Mouse (Mus musculus) naive thymus-derived CD4-positive, alpha-beta T cell, adult 2 months (primary cell): Measurements from ENCODE around the gene Mxd4.

Source experiments
- DNase-seq: peaks from one replicate; pipeline ENCODE4 v3.0.0-alpha.2; 2011; ENCODE audit warnings: low read depth

Gene Mxd4

DNA sequence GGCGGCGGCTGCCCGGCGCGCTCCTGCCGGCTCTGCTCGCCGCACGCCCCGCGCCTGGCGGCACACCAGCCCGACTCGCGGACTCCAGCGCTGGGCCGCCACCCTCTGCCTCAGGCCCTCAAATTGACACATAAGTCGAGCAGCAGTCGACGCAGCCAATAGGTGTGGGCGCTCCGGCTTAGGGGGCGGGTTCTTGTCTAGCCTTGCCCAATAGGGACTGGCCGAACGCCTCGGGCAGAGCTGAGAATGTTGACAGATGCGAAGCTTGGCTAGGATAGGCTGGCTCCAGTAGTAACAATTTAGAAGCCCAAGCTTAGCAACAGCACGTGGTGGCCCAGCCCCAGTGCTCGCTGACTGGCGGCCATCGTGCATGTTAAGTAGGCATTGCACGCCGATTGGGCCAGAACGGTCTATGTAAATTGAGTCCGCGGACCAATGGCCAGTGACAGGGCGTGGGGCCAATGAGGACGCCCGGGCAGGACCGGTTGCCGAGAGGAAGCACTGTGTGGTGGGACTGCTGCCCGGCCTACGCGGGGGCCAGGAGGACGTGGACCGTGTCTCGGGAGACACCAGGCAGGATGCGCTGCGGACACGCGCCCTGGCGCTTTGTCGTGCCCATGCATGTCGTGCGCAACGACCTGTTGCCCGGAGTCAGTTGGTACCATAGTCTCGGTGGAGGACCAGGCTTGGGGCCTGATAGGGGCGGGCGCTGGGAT is at the start of gene Mxd4:
Gene Mxd4, minus strand, starts transcription at position 120 of the 716 bp plus-strand sequence.
- DNase-seq, result peak; percentile 99

DNA sequence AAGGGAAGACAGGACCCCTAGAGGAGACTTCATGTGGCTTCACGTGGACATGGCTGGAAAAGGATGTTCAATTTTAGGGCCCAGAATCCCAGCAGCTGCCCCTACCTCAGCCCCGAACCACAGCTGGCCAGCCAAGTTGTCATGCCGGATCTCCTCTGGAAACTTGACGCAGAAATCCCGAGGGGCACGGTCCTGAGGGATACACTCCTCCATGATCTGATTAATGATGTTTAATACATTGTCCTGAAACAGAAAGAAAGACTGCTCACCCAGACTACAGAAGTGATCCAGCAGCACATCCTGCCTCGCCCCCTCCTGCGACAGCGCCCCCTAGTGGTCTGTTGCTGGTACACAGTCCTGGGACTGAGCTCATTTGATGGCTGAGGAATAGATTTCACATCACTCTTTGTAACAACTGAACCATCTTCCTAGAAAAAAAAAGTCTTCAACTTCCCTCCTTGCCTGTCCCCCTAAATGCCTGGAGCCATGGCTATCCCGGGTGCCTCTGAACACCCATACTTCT is 48.4 kb upstream of the Mxd4 start:
- peak; percentile 87 for DNase-seq

DNA sequence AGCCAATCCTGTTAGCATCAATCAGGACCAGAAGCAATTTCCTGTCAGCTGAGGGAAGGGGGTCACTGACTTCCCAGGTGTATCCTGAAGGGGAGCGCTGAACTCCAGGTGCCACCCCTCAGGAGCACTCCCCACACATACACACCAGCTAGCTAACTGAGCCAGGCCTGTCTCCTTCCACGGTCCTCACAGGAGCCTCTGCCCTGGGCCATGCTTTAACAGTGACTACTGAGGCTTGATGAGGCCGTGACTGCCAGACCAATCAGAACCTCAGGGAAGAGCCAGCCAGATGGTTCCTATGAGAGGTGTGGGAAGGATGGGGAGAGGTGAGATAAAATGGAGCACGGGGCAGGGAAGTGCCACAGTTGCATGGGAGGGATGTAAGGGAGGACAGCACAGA is 47.5 kb upstream of the Mxd4 start:
- no peak for DNase-seq

DNA sequence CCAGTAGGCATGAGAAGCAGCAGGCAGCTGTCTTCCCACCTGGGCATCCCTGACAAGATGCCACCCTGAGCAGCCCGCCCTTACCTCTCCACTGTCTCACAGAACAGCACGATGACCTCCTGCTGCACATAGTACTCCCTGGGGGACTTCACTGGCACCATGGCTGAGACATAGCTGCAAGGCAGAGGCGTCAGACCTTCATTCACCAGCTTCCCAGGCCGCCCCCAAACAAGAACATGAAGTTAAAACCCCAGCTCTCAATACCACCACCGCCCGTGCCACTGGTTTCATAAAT is 45.6 kb upstream of the Mxd4 start:
- DNase-seq, result no peak

DNA sequence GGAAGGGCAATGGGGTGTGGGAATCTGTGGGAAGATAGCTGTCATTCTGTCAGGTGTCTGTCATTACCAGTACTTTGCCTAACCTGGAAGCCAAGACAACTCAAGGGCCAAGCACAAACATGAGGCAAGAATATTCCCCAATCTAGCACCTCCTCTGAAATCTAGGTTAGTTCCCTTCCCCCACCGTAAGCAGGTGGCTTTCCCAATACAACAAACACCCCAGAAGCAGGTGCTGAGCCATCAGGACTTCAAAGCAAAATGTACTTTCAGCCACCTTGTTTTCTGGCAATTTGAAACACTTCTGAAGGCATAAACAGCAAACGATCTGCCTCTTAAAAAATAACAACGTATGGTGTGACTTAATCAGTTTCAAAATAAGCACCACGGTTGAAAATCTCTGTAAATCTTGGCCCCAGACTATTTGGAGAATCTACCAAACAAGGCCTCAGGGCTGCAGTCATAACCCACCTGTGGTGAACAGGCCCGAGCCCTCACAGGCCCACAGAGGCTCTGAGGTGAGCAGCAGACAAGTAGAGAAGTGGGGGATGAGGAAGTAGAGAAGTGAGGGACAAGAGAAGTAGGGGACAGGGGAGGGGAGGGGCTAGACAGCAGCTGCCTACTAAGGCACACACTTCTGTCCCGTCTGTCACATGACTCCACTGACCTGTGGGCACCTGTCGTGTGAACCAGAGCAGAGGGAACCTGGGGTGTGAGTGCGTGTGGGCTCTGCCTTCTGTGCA is 45.1 kb upstream of the Mxd4 start:
- peak; percentile 40 for DNase-seq

DNA sequence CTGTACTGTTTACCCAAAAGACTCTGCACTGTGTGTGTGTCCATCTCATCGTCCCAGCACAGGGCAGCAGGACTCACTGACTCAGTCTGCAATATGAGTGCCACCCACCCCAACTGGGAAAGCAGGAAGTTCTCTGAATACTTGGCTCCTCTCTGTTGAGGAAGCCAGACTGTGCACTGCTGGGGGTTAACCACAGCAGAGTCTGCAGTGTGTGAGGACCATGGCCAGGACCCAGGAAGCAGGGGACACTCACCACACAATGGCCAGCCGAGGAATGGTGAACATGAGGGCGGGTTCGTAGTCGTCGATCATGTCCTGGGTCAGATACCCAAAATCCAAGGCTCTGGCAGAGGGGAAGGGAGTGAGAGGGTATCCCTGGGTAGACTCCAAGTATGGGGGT is 44.4 kb upstream of the Mxd4 start:
- DNase-seq, result peak; percentile 35

DNA sequence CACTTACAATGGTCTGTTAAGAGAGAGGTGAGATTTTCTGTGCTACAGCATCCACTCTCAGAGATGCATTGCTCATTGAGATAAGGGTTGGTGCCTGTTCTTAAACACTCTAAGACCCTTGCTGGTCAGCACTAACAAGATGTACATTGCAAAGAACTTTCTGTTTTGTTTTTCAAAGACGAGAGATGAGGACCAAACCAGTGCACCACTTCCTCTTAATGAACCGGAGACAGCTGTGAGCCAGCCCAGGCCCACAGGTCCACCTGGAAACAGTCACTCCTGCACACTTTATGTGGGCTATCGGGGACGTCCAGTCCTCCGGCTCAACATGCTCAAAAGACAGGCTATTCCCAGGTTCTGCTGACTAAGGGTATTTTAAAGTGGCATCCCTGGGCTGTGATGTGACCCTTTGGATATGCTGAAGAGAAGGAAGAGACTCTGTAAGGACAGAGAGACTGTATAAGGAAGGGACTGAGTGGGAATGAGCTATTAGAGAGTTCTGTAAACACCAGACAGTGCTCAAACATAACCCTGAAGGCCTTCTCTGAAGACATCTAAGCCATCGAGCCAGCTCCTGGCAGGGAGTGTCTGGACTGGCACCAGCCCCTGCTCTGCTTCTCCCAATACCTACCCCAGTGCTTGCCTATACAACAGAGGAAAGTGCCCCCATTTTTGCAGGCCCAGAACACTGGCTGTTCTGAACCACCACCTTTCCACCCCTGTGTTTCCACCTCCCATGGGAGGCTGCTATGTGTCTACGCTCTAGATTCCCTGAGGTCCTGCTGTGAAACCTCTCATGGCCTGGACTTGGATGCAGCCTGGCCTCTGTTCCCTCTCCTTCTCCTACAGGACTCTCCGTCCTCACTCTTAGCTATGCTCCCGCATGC is 43.3 kb upstream of the Mxd4 start:
- peak; percentile 35 for DNase-seq

DNA sequence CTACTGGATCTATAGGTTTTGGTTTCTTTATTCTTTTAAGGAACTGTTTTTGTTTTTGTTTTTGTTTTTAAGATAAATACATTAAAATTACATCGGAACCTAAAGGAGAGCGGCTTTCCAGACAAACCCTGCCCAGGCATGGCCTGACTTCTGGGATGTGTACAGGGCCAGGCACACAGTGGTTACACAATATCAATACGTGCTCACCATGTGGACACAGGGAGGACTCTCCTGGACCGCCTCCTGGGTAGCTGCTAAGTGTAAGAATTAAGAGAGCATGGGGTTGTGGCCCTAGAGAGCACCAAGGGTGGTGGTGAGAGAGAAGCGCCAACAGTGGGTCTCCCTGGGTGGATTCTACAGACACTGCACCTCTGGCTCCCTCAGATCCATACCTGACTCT is 42.0 kb upstream of the Mxd4 start:
- no peak for DNase-seq

DNA sequence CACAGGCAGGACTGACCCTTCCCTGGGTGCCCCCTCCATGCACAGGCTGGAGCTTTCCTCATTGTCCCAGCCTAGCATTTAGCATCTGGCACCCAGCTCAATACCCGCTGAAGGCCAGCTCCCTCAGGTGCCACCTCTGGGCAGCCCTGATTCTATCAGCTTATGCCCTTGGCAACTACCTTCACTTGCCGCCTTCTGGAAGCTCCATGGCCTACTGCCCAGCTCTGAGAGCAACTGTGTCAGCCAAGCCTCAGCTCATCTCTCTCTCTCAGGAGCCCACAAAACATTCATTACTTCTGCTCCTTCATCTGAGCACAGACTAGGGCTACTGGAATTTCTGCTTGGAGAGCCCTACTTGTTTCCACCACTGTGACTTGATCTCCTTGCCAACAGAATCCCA is 38.0 kb upstream of the Mxd4 start:
- no peak for DNase-seq

DNA sequence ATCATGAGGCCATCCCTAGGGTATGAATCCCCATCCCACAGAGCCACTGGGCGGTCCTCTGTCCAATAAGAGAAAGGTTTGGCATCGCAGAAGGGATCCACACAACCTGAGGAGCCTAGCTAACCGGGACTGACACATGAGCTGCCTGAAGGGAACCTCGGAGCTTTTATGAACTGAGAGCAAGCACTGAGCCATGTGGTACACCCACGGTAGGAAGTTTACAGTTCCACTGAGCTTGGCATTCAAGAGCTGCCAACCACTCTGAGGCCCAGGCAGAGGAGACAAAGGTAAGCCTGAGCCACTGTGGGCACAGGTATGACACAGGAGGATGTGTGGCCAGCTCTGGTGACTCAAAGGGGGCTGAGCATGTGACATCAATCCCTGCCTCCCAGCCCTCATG is 37.0 kb upstream of the Mxd4 start:
- no peak for DNase-seq

DNA sequence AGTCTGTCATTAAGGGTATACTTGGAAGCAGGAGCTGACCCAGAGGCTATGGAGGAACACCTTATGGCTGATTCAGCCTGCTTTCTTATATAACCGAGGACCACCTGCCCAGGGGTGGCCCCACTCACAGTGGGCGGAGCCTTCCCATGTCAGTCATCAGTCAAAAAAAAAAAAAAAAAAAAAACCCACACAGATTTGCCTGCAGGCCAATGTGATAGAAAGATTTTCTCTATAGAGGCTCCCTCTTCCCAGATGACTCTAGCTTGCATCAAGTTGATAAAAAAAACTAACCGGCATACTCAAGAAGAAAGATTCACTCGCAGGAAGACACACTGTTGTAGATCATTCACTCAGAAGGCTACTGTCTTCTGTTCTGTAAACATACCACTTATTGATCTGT is 32.5 kb upstream of the Mxd4 start:
- DNase-seq, result no peak

DNA sequence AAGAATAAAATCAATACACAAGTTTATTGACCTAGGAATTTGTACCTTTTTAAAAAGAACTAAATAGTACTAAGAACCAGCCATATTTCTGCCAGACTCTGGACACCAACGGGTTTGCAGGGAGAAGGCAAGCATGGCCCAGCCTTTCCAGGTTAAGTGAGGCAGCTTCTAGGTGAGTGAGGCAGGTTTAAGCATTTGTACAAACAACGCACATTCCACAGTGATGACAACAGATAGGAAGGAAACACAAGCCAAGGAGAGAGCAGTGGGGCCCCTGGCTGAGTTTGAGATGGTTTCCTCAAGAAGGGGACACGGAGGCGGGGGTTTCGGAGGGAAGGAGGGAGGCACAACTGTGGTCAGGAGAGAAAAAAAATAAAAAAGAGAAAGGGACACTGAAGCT is 31.2 kb upstream of the Mxd4 start:
- DNase-seq, result no peak

DNA sequence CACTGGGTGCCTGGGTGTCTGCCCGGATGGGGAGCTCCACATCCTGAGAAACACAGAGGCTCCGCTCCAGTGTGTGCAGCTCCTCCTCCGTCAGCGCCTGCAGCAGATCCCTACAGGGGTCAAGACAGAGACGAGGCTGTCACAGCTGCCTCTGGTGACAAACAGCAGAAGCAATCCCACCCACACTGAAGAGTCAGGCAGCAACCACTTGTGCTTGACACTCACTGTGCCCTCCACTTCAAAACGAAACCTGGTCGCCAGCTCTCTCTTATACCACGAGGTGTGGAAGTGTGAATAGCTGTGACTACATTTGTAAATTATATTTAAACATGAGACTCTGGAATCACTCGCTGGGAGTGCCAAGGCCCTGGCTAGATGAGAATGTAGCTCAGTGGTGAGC is 30.2 kb upstream of the Mxd4 start:
- no peak for DNase-seq

DNA sequence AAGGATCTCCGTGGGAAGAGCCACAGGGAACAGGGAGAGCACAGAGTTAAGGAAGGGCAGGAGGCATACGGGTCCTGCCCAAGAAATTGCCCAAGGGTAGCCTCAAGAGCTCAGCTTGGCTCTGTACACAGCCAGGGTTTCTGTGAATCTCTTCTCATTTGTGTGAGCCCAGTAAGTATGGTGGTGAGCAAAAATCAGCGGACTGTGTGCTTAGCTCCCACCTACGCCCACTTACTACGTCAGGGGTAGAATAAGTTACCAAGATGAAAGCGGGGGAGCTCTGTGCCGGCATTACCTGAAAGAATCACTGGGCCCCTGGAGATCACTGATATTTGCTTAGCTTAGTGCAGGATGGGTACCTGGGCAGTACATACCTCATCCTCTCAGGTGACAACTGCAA is 28.5 kb upstream of the Mxd4 start:
- no peak for DNase-seq

DNA sequence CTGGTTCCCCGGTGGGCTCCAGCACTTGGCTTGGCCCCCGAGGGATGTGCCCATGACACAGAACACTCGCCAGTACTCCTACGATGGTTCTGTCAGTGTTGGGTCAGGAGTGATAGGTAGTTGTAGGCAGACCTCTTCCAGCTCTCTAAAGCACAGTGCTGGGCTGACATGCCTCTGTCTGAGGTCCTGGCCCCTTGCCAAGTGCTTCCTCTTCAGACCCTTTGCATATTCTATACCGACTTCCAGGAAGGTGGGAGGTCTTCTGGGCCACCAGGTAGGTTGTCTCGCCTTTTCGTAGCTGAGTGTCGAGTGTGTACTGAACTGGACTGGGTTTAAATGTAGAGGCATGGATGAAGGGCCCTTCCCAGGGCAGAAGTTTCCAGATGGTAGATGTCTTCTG is 26.1 kb upstream of the Mxd4 start:
- no peak for DNase-seq

DNA sequence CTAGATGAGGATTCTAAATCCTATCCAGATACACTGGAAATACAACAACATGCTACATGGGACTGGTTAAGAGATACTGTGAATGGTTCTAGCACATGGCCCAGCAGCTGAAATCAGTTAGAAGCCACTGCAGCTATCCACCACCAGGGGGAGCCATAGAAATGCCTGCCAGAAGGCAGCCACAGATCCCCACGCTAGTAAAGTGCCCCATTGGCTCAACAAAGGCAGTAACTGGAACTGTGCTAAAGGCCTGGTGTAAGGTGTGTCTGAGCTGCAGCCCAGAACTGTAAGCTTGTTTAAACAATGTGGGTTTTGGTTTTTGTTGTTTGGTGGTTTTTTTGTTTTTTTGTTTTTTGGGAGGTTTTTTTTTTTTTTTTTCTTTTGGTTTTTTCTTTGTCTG is 22.8 kb upstream of the Mxd4 start:
- peak; percentile 91 for DNase-seq

DNA sequence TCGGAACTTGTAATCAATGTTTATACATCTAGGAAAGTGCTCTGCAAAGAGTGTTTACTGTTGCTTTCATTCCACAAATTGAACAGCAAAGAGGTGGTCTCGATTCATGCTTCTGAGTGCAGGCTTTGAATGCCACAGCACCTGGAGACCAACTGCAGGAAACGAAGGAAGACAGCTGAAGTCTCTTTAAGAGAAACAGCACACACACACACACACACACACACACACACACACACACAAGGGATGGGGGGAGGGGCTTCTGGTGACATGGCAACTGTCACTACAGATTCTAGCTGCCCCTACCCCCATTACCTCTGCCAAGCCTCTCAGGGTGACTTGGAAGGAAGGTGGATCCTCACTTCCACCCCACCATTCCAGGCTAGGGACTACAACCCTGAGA is 20.0 kb upstream of the Mxd4 start:
- peak; percentile 67 for DNase-seq

DNA sequence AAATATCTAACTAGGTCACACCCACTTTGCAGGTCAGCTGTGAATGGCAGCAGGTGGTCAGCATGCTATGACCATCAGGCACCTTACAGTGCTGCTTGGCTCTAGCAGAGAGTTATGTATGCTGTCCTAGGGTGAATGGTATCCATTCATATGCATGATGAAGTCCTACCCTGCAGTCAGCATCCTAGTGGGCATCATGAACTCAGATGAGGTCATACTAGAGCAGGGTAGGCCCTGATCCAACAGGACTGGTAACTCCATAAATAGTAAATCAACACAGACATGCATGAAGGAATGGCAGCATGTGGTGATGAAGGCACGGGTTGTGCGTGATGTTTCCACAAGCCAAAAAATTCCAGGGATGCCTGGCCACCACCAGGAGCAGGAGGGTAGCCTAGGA is 18.3 kb upstream of the Mxd4 start:
- no peak for DNase-seq

DNA sequence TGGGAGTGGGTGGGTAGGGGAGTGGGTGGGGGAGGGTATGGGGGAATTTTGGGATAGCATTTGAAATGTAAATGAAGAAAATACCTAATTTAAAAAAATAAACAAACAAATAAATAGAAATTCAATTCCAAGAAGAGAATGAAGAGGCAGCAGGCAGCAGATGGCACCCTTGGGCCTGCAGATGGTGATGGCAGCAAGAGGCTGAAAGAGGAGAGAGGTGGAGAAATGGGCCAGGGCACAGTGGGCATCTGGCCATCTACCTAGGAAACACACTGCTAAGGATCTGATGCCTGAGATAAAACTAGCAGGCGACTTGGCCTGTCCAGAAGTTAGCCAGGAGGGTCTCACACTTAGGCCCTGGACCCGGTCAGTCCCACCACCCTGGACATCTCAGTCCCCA is 17.4 kb upstream of the Mxd4 start:
- DNase-seq, result no peak

DNA sequence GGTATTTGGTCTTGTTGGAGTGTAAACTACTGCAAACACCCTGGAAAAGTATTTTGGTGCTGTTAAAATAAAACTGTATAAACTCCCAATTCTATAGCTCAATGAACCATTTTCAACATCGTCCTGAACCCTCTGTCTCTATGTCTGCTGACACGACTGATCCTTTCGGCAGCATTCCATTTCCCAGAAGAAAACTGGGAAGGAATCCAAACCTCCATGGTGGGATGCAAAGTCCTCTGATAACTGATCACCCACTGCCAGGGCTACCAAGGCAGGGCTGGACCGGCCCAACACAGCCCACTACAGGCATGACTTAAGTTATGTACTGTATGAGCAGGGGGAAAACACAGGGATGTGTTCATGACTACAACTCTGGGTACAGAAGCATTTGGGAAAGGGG is 14.5 kb upstream of the Mxd4 start:
- DNase-seq, result no peak

DNA sequence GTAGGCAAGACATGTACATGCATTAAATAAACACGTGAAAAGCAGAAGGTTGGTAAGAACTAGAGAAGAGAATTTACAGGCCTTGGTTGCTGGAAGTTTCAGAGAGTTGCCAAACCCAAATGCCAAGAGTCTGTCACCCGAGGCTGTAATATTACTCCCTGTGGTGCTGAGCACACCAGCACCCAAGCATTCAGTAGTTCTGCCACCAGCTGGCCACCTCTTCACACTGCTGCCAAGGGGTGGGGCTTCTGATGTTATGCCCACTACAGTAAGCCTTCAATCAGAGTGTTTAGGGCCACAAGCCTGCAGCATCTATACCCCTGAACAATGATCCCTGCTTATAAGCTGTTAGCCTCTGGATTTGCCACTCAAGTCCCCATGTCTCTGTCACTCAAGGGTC is 13.9 kb upstream of the Mxd4 start:
- peak; percentile 37 for DNase-seq

DNA sequence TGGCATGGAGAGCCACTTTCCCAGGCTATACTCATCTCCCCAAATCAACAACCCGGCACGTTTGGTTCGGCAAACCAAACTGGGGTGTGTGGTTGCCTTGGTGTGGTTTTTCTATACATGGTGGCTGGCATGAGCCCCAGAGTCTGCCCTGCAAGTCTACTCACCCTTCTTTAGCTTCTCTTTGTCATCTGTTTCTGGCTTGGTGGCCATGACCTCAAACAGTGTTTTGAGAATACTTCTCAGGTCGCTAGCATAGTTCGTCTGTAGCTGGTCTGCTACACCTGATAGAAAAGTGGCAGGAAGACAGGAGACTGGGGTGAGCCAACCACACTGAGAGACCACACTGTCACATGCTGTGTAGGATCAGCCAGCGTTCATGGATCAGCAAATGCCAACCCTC is 11.1 kb upstream of the Mxd4 start:
- DNase-seq, result peak; percentile 71

DNA sequence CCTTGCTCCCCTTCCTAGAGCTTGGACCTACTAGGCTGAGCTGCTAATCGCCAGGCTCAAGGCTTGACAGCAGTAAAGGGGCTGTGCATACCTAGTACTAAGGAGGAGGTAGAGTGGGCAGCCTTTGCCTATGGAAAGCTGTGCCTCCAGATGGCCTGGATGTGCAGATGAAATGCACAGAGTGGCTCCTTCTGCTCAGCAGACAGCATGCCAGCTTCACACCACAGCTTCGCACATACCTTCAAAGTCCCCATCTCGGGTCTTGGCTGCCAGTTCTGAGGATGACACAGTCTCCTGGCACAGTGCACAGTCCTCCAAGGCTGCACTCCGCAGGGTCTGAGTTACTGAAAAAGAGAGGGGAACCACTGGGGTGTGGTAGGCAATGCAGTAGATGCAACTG is 9.7 kb upstream of the Mxd4 start:
- DNase-seq, result peak; percentile 43
